Mouse (Mus musculus): Measurements from ENCODE around the gene Enthd1.

GRCm38 (mm10) chr15:80592737-80593136 lies 27.8 kb upstream of the Enthd1 start:
- TF ChIP-seq TCF3 (IDR thresholded peaks at IDR 0.05; ENCODE audit: insufficient read length, low read depth) (no peak), POLR2A (IDR thresholded peaks at IDR 0.05; ENCODE audit: insufficient read length, low read depth) (no peak), TCF12 (IDR thresholded peaks at IDR 0.05; ENCODE audit: insufficient read depth, poor library complexity, severe bottlenecking) (no peak), MYOG (IDR thresholded peaks at IDR 0.05; ENCODE audit: control insufficient read depth in 1 of 3, insufficient read depth in 1 of 3, insufficient read length in 2 of 3, low read depth in 2 of 3) (no peak), REST (IDR thresholded peaks at IDR 0.05; ENCODE audit: insufficient read depth, insufficient read length) (no peak), USF1 (IDR thresholded peaks at IDR 0.05; ENCODE audit: low read depth) (no peak), E2F4 (IDR thresholded peaks at IDR 0.05; ENCODE audit: insufficient read depth) (no peak), MYOD1 (IDR thresholded peaks at IDR 0.05; ENCODE audit: control insufficient read depth in 1 of 3, insufficient read length in 2 of 3, low read depth in 2 of 3) (no peak), MAX (IDR thresholded peaks at IDR 0.05; ENCODE audit: low read depth) (no peak), POLR2AphosphoS2 (IDR thresholded peaks at IDR 0.05; ENCODE audit: insufficient read length, low read depth) (no peak)
